Mouse (Mus musculus) retina, embryonic 14.5 days (tissue): ENCODE results near the gene Vps45.
"Not testable (repeated sequence)": the region's sequence is repeated elsewhere in the genome, so short reads cannot be mapped to it uniquely, and the experiment has no call there.

Experiments
- DNase-seq: peaks from one replicate; pipeline ENCODE4 v3.0.0-alpha.2; 2015; ENCODE audit warnings: low spot score

Gene Vps45

DNA sequence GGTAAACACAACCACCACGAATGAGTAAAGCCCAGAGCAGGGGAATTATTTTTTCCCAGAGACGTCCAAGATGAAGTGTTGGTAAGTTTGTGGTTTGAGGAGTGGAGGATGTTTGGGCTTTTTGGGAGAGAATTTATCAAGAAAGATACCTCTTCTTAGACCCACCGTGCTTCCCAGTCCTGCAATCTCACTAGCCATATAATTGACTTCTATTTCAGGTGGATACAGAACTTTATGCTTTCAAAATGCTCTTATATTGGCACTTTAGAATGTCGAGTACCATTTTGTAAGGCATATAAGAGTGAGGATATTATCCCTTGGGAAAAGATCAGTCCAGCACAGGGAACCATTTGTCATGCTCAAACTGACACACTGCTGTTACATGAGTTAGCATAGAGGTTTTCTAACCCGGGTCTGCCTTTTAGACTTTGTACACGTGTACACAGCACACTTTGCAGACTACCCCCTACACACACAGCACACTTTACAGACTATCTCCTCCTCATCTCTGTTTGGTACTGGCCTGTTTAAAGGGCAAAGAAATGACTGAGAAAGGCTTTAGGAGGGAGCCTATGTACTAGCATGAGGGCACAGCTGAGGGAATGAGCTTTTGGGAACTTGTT is 61.7 kb downstream of the Vps45 start:
- peak; percentile 35 for DNase-seq

DNA sequence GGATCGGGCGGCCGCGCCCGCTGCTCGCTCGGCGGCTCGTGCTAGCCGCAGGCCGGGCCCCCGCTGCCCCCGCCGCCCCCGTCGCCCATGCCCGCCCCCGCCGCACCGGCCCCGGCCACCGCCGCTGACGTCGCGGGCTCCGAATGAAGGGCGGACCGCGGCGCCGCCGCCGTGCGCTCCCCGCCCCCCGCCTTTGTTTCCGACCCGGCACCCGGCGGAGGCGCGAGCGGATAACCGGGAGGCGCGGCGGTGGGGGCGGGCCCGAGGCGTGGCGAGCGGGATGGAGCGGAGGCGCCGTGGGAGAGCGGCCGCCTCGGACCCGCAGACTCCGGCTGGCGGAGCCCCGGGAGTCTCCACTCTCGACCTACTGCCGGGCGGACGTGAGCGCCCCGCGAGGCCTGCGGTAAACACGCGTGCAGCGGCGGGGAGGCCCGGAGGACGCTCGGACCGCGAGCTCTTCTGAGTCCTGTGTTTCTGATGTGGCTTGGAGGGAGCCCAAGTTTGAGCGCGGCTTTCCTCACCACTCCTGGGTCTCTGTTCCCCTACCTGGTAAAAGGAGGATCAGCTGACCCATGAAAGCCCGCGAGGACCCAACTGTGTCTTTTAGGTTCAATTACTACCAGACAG is 62.4 kb downstream of the Vps45 start, which contains the start of gene Plekho1:
TSS of gene Plekho1 (minus strand) at position 200 of the 627 bp plus-strand sequence.
- DNase-seq = peak; percentile 67

DNA sequence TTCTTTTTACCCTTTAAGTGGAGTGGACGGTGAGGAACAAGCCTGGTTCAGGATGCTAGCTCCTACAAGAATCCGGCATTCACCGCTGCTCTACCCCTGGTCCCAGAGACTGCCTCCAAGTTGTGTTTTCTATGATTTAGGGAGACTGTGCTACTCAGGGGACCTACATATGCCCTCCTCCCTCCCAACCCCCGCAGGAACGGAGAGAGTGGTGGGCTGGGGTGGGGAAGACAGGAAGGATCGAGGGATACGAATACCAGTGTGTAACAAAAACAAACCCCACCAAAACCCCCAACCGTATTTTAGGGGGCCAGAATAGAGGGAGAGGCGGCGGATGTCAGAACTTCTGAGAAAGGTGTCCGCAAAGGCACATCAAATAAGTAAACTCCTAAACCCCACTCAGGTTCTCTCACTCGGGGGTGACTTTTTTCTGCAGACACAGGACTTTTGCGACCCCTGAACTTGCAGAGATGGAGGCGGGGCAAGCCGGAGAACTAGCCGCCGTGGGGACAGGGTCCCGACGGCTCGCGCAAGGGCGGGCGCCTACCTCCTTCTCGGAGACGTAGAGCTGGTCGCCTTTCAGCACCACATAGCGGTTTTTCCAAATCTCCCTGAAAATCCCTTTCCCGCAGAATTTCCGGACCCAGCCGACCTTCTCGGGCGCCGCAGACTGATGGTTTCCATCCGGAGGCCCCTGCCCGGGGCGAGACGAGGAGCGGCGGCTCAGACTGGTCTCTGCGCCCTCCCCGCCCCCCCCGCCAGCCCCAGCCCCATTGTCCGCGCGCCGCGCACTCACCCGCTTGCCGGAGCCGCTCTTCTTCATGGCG is 63.1 kb downstream of the Vps45 start:
- DNase-seq = peak; percentile 64

DNA sequence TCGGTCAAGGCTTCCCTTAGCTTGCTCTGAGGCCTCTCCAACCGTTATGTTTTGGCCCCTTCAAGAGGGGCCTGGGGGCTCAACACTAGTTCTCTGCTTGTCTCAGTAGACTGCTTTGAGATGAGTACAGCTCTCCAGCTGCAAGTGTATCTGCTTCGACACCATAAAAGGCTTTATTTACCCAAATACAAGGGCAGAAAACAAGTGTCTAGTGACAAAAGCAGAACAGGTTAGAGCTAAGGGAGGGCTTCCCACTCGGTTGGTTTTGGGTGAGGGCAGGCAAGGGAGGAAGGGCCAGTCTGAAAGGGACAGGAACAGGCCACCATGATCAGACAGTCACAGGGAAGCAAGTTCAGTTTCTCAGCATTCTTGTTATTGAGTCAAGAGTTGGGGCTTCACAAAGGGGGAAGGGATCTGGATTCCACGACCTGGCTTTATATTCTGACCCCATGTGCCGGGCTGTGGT is 63.9 kb downstream of the Vps45 start:
- DNase-seq = no peak

GRCm38 (mm10) chr3:95993881-95994280 is 64.4 kb downstream of the Vps45 start:
- peak; percentile 49 for DNase-seq

GRCm38 (mm10) chr3:95992990-95993603 is 65.2 kb downstream of the Vps45 start:
- no peak for DNase-seq

- DNase-seq = no peak
These were observed 67.8 kb downstream of the Vps45 start for GRCm38 (mm10) chr3:95990413-95990941.

DNA sequence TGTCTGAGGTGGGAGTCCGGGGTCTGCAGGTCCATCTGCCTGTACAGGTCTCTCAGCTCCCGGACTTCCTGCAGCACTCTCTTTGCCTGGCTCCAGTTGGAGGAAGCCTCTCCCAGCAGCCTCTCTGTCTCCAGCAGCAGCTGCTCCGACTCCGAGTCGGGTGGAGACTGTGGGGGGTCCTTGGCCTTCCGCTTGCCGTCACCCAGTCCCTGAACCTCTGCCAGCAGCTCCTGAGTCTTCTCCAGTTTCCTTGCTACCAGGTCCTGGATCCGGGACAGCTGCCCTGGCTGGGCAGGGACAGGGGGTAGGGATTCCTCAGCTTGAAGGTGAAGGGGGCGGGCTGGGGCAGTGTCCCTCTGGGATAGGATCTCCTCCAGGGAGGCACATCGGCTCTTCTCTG is 69.3 kb downstream of the Vps45 start:
- DNase-seq = no peak

DNA sequence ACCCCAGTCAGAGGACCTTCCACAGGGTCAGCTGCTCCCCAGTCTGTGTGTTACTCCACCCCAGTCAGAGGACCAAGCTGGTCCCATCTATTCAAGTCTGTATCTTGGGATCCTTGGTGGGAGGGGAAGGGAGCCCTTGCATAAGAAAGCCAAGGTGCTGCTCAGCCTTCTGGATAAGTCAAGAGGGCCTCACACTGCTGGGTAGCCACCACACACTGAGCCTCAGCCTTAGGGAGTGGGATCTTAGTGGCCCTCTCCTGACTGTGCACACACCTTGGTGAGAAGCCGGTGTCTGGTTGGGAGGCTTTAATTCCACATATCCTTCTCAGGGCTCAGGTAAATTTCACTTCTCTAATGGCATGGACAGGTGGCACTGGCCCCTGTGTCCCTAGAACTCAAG is 70.1 kb downstream of the Vps45 start:
- no peak for DNase-seq

DNA sequence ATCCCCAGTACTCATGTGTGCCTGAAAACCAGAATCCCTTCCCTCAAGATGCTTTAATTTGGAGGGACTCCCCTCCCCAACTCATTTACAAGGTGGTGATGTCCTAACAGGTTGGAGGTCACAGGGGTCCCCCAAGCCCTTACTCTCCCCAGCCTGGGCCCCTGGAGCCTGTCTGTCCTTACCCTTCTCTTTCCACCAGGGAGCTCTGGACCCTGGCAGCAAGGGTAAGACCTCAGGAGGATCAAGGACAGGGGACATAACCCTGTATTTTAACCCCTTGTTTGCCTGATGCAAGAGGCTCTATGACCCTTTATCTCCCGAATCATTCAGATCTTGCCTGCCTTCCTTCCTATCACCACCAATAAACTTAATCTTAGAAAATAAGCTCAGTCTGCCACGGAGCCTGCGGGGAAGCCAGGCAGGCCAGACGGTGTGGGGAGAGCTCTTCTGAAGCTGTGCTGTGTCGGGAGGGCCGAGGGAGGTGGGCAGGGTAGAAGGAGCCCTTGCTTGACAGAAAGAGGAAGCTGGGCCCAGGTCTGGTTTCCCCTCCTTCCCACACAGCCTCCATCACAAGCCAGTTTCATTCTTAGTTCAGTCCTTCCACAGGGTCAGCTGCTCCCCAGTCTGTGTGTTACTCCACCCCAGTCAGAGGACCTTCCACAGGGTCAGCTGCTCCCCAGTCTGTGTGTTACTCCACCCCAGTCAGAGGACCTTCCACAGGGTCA is 70.7 kb downstream of the Vps45 start:
- no peak for DNase-seq

DNA sequence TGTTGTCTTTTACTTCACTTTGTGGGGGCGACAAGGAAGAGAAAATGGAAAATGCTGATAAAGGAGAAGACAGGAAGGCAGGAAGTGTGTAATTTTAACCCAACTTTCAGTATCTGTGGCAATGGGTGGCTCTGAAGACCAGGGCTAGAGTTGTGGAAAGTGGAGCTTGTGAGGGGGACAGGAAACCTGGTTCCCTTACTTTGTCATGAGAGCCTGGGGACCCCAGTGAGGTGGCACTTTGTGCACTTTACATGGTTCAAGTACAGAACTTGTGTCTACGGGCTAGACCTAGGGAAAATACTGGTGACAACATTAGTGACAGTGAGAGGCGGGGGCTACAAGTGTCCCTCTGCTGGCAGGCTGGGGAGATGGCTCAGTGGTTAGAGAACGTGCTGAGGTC is 71.3 kb downstream of the Vps45 start:
- no peak for DNase-seq

DNA sequence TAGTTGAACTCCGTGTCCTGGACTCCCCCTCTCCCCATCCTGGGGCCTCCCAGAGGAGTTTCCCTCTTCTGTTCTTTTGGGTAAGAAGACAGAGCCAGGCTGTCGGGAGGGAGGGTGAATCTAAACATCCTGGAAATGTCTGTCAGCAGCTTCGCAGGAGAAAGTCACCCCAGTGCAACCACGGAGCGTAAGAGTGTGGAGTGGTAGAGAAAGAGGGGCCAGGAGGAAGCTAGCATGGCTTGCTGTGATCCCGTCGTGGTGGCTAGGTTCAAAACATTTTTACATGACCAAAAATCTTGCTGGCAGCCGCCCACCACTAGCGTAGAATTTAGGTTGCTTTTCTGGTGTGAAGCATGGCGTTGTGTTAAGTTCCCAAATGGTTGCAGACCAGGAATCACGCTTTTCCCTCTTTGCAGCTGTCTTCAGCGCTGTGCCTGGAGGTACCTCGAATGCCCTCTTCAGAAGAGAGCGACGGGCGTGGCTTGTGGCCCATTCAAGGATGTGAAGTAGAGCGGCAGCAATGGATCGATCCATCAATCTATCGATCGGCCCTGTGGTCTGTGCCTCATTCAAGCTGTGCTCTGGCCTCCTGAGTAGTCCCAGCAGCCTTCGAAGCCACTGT is 72.2 kb downstream of the Vps45 start:
- peak; percentile 81 for DNase-seq

DNA sequence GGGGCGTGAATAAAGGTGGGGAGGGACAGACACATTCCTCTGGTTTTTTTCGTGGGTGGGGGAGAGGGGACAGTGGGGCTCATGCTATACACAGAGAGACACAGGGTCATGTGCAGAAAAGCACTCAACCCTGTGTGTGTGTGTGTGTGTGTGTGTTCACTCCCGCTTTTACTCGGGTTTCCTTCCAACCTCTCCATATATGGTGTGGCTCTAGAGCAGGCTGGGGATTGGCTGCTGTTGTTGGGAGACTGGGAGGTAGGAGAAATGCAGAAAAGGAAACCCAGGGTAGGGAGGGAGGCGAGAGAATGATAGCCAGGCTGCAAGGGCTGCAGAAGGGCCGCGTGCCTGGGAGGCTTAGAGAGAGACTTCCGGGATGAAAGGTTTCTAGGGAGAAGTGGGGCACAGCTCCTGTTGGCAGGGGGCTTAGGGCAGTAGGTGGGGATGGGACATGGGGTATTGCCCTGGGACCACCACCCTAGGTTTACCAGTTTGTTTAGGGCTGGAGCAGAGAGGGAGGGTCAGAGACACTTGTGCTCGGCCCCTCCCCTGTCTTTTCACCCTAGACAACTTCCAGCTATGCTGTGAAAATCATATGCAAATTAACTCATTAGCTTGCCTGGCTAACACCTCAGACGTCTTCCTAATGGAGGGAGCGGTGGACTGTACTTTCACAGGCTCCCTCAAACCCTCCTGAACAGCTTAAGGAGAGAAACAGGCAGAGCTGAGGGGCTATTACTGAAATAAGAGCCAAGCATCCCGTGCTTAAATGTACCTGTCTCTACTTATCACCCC is 72.9 kb downstream of the Vps45 start:
- DNase-seq = peak; percentile 91

- DNase-seq = no peak
These were observed 76.1 kb downstream of the Vps45 start for GRCm38 (mm10) chr3:95982129-95982528.

GRCm38 (mm10) chr3:95980276-95980970 is 77.8 kb downstream of the Vps45 start:
- DNase-seq = no peak

DNA sequence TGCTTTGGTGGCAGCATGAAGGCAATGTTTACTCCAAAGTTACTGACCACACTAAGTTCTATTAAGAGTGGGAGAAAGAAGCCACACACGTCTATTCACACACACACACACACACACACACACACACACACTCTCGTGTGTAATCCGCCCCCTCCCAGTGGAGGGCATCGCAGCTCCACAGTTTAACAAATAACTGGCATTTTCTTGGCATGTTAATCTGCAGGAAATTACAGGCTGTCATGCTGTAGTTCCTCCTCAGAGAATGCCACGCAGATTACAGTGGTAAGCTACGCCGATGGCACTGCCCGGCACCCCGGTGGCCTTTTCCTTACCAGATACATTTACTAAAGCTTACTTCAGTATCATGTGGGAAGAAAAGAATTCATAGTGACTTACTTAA is 80.0 kb downstream of the Vps45 start:
- DNase-seq = no peak

- not testable (repeated sequence) for DNase-seq
These were observed 80.7 kb downstream of the Vps45 start for GRCm38 (mm10) chr3:95977587-95977986.

DNA sequence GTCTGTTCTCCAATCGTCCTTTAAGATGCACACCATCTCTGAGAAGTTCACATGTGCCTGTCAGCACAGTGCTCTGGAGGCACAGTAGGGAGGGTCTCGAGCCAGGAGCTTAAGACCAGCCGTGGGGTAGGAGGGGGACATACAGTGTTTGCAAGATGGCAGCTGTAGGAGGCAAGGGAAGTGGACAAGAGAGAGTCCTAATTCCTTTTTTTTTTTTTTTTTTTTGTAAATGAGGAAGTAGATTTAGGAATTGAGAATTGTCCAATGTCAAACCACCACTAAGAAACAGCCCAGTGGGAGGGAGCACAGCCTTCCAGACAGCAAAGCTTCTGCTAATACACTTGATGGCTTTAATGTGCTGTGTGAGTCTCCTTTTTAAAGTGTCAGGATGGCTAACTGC is 81.2 kb downstream of the Vps45 start:
- no peak for DNase-seq

DNA sequence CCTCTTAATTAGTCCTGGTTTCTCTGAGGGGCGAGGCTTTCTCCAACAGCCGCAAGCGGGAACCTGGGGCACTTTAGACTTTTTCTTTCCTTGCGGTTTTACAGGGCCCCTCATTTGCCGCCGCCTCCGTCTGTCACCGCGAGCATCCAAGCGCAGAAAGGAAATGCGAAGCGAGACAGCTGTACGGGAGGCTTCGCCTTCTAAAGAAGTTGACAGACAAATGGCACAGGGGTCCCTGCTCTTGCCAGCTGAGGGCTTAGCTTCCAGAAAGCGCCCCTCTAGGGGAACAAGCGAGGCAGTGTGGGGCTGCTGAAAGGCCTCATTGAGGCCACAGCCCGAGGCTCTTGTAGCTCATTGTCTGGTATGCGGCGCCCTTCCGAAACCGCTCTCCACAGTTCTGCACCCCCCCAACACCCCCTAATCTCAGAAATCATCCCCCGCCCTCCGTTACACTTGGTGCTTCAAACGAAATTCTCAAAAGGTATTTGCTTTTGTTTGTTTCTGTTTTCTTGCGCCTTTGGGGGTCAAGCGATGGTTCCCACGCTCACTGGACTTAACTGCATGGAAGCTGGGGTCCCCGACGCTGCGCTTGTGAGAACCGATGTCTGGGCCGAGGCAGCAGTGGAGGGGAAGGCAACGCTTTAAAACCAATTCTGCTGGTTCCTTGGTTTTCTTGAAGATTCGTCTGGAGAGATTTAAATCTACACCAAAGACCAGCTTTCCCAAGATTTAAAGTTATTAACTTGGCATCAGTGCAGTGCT is 85.2 kb downstream of the Vps45 start:
- DNase-seq = peak; percentile 78
